Mouse (Mus musculus): ENCODE results near the gene Terb1.

- TF ChIP-seq CTCF (conservative IDR thresholded peaks at IDR 0.05; ENCODE audit: low read length) = no peak
- no peak for TF ChIP-seq NANOG (IDR thresholded peaks at IDR 0.05; ENCODE audit: borderline replicate concordance, low read length)
- no peak for TF ChIP-seq POU5F1 (IDR thresholded peaks at IDR 0.05; ENCODE audit: borderline replicate concordance, low read length)
These were observed 97.7 kb downstream of the Terb1 start for GRCm38 (mm10) chr8:104411972-104412371.
